Mouse (Mus musculus): ENCODE measurements around the gene Gm20518. TPM values are rescaled to one million over a fixed set of nuclear protein-coding genes. Genes with fewer than 3 reads are reported as not detected.

The Gm20518 gene
- polyA plus RNA-seq, 1 experiment from 2014 or later = 0.35 TPM

GRCm38 (mm10) chr16:17807192-17808009 lies 84.1 kb downstream of the Gm20518 start:
- Histone ChIP-seq H3K4me3 (peak overlapping the region; percentile 56), H3K4me1 (peaks cover 62% of the 10 kb centered on the region), H3K36me3 (no peaks in the 10 kb centered on the region), H3K27ac (replicated peaks) (peak overlapping the region; percentile 87), H3K27me3 (ENCODE audit: low read depth, poor library complexity, severe bottlenecking) (peaks cover 93% of the 10 kb centered on the region), H3K9me3 (replicated peaks) (no peaks in the 10 kb centered on the region)
- peak; percentile 93 for DNase-seq (ENCODE audit: low spot score)
- 2% methylated on average over 73 of the region's 73 CpGs for WGBS

- no peaks in the 10 kb centered on the region for H3K36me3 ChIP-seq
- peaks cover 97% of the 10 kb centered on the region for H3K27me3 ChIP-seq (ENCODE audit: low read depth, poor library complexity, severe bottlenecking)
- H3K9me3 ChIP-seq (replicated peaks) = no peaks in the 10 kb centered on the region
- peak overlapping the region; percentile 87 for H3K27ac ChIP-seq (replicated peaks)
- peak overlapping the region; percentile 56 for H3K4me3 ChIP-seq
- peak; percentile 73 for DNase-seq (ENCODE audit: low spot score)
- WGBS = 2% methylated on average over 50 of the region's 50 CpGs
- H3K4me1 ChIP-seq = peaks cover 67% of the 10 kb centered on the region
Observed at GRCm38 (mm10) chr16:17806581-17807191, 84.8 kb downstream of the Gm20518 start.

GRCm38 (mm10) chr16:17804982-17805381 lies 86.5 kb downstream of the Gm20518 start:
- no peak overlapping the region for H3K27ac ChIP-seq (replicated peaks)
- no peak for DNase-seq (ENCODE audit: low spot score)
- no peaks in the 10 kb centered on the region for H3K36me3 ChIP-seq
- no peaks in the 10 kb centered on the region for H3K9me3 ChIP-seq (replicated peaks)
- peaks cover 99% of the 10 kb centered on the region for H3K27me3 ChIP-seq (ENCODE audit: low read depth, poor library complexity, severe bottlenecking)
- WGBS = 6% methylated on average over 7 of the region's 7 CpGs
- H3K4me3 ChIP-seq = peak overlapping the region; percentile 57
- H3K4me1 ChIP-seq = peaks cover 67% of the 10 kb centered on the region

GRCm38 (mm10) chr16:17804449-17804912 lies 87.0 kb downstream of the Gm20518 start:
- no peaks in the 10 kb centered on the region for H3K9me3 ChIP-seq (replicated peaks)
- peaks cover 62% of the 10 kb centered on the region for H3K4me1 ChIP-seq
- H3K27me3 ChIP-seq (ENCODE audit: low read depth, poor library complexity, severe bottlenecking) = peaks cover 99% of the 10 kb centered on the region
- 3% methylated on average over 33 of the region's 33 CpGs for WGBS
- H3K4me3 ChIP-seq = peak overlapping the region; percentile 57
- H3K36me3 ChIP-seq = no peaks in the 10 kb centered on the region
- peak; percentile 79 for DNase-seq (ENCODE audit: low spot score)
- H3K27ac ChIP-seq (replicated peaks) = no peak overlapping the region

GRCm38 (mm10) chr16:17803675-17804448 lies 87.6 kb downstream of the Gm20518 start:
- peak; percentile 40 for DNase-seq (ENCODE audit: low spot score)
- Histone ChIP-seq H3K27me3 (ENCODE audit: low read depth, poor library complexity, severe bottlenecking) (peaks cover 99% of the 10 kb centered on the region), H3K36me3 (no peaks in the 10 kb centered on the region), H3K9me3 (replicated peaks) (no peaks in the 10 kb centered on the region), H3K4me3 (peak overlapping the region; percentile 57), H3K27ac (replicated peaks) (no peak overlapping the region), H3K4me1 (peaks cover 61% of the 10 kb centered on the region)
- WGBS = 9% methylated on average over 33 of the region's 33 CpGs

- Histone ChIP-seq H3K36me3 (no peaks in the 10 kb centered on the region), H3K27ac (replicated peaks) (no peak overlapping the region), H3K27me3 (ENCODE audit: low read depth, poor library complexity, severe bottlenecking) (peaks cover 100% of the 10 kb centered on the region), H3K9me3 (replicated peaks) (no peaks in the 10 kb centered on the region), H3K4me3 (peak overlapping the region; percentile 48), H3K4me1 (peaks cover 67% of the 10 kb centered on the region)
- 2% methylated on average over 83 of the region's 83 CpGs for WGBS
- DNase-seq (ENCODE audit: low spot score) = peak; percentile 51
Observed at GRCm38 (mm10) chr16:17802839-17803674, 88.4 kb downstream of the Gm20518 start.

GRCm38 (mm10) chr16:17802456-17802838 lies 89.0 kb downstream of the Gm20518 start:
- Histone ChIP-seq H3K36me3 (no peaks in the 10 kb centered on the region), H3K27me3 (ENCODE audit: low read depth, poor library complexity, severe bottlenecking) (peaks cover 100% of the 10 kb centered on the region), H3K27ac (replicated peaks) (no peak overlapping the region), H3K4me3 (peak overlapping the region; percentile 48), H3K9me3 (replicated peaks) (no peaks in the 10 kb centered on the region), H3K4me1 (peaks cover 67% of the 10 kb centered on the region)
- DNase-seq (ENCODE audit: low spot score) = no peak
- WGBS = 4% methylated on average over 18 of the region's 18 CpGs

- Histone ChIP-seq H3K4me3 (no peak overlapping the region), H3K4me1 (peaks cover 67% of the 10 kb centered on the region), H3K27ac (replicated peaks) (no peak overlapping the region), H3K27me3 (ENCODE audit: low read depth, poor library complexity, severe bottlenecking) (peaks cover 100% of the 10 kb centered on the region), H3K9me3 (replicated peaks) (no peaks in the 10 kb centered on the region), H3K36me3 (no peaks in the 10 kb centered on the region)
- DNase-seq (ENCODE audit: low spot score) = peak; percentile 33
- 2% methylated on average over 7 of the region's 7 CpGs for WGBS
Observed at GRCm38 (mm10) chr16:17801777-17802455, 89.6 kb downstream of the Gm20518 start.

- no peak overlapping the region for H3K4me3 ChIP-seq
Observed at GRCm38 (mm10) chr16:17799584-17799983, 91.9 kb downstream of the Gm20518 start.

GRCm38 (mm10) chr16:17798321-17799180 lies 92.9 kb downstream of the Gm20518 start:
- Histone ChIP-seq H3K36me3 (peaks cover 5% of the 10 kb centered on the region), H3K4me1 (peaks cover 45% of the 10 kb centered on the region), H3K9me3 (replicated peaks) (no peaks in the 10 kb centered on the region), H3K4me3 (peak overlapping the region; percentile 56), H3K27ac (replicated peaks) (peak overlapping the region; percentile 80; the same call in 1 of the 2 replicates), H3K27me3 (ENCODE audit: low read depth, poor library complexity, severe bottlenecking) (peaks cover 100% of the 10 kb centered on the region)
- peak; percentile 68 for DNase-seq (ENCODE audit: low spot score)
- WGBS = 2% methylated on average over 44 of the region's 45 CpGs

More at GRCm38 (mm10) chr16:17799584-17799983, 91.9 kb downstream of the Gm20518 start:
- Histone ChIP-seq H3K9me3 (replicated peaks) (no peaks in the 10 kb centered on the region), H3K27me3 (ENCODE audit: low read depth, poor library complexity, severe bottlenecking) (peaks cover 100% of the 10 kb centered on the region), H3K4me1 (peaks cover 56% of the 10 kb centered on the region), H3K27ac (replicated peaks) (no peak overlapping the region), H3K36me3 (no peaks in the 10 kb centered on the region)
- no peak for DNase-seq (ENCODE audit: low spot score)

- DNase-seq (ENCODE audit: low spot score) = peak; percentile 64
- Histone ChIP-seq H3K27me3 (ENCODE audit: low read depth, poor library complexity, severe bottlenecking) (peaks cover 95% of the 10 kb centered on the region), H3K27ac (replicated peaks) (peak overlapping the region; percentile 80), H3K36me3 (peaks cover 7% of the 10 kb centered on the region), H3K4me3 (peak overlapping the region; percentile 56), H3K4me1 (peaks cover 38% of the 10 kb centered on the region), H3K9me3 (replicated peaks) (no peaks in the 10 kb centered on the region)
- 2% methylated on average over 29 of the region's 29 CpGs for WGBS
Observed at GRCm38 (mm10) chr16:17797812-17798311, 93.6 kb downstream of the Gm20518 start.

Measured in midbrain, embryonic 10.5 days (tissue).